Mouse (Mus musculus): Measurements from ENCODE around the gene Gm11032.

- TF ChIP-seq CTCF (IDR thresholded peaks at IDR 0.05; ENCODE audit: extremely low read depth, insufficient read depth, insufficient read length, insufficient replicate concordance) (no peak), POLR2A (IDR thresholded peaks at IDR 0.05; ENCODE audit: low read depth, low read length) (no peak)
These were observed 3.1 kb downstream of the Gm11032 start for GRCm38 (mm10) chr11:4622997-4623396.

Measured in spleen, adult 2 months (tissue).